Mouse (Mus musculus): ENCODE data around the gene Mydgf. TPM values are rescaled to one million over a fixed set of nuclear protein-coding genes. Genes with fewer than 3 reads are reported as not detected.

Mydgf gene
- polyA plus RNA-seq, 1 experiment: 45.0 TPM

GRCm38 (mm10) chr17:56169830-56170229, 13.9 kb downstream of the Mydgf start:
- Histone ChIP-seq H3K4me1 (ENCODE audit: control insufficient read depth, insufficient read depth, low read length) (no peaks in the 10 kb centered on the region), H3K4me3 (replicated peaks; ENCODE audit: insufficient read depth, low read depth, low read length) (no peak overlapping the region), H3K27me3 (ENCODE audit: control insufficient read depth, insufficient read depth, low read length) (no peaks in the 10 kb centered on the region), H3K27ac (ENCODE audit: insufficient read depth, low read length) (no peak overlapping the region)
- no peak for DNase-seq
- 71% methylated on average over 6 of the region's 6 CpGs for WGBS
- TF ChIP-seq CTCF (IDR thresholded peaks at IDR 0.05; ENCODE audit: borderline replicate concordance, insufficient read depth, low read depth, low read length) (no peak), POLR2A (IDR thresholded peaks at IDR 0.05; ENCODE audit: borderline replicate concordance, insufficient read depth, low read length) (no peak)

- TF ChIP-seq POLR2A (IDR thresholded peaks at IDR 0.05; ENCODE audit: borderline replicate concordance, insufficient read depth, low read length) (no peak), CTCF (IDR thresholded peaks at IDR 0.05; ENCODE audit: borderline replicate concordance, insufficient read depth, low read depth, low read length) (no peak)
- no peak overlapping the region for H3K27ac ChIP-seq (ENCODE audit: insufficient read depth, low read length)
- H3K27me3 ChIP-seq (ENCODE audit: control insufficient read depth, insufficient read depth, low read length): no peaks in the 10 kb centered on the region
- no peak for DNase-seq
- no peak overlapping the region for H3K4me3 ChIP-seq (replicated peaks; ENCODE audit: insufficient read depth, low read depth, low read length)
- 35% methylated on average over 11 of the region's 11 CpGs for WGBS
- H3K4me1 ChIP-seq (ENCODE audit: control insufficient read depth, insufficient read depth, low read length): no peaks in the 10 kb centered on the region
Measured at GRCm38 (mm10) chr17:56165671-56166070, 18.0 kb downstream of the Mydgf start.

- WGBS: 16% methylated on average over 3 of the region's 3 CpGs
- Histone ChIP-seq H3K4me1 (ENCODE audit: control insufficient read depth, insufficient read depth, low read length) (no peaks in the 10 kb centered on the region), H3K4me3 (replicated peaks; ENCODE audit: insufficient read depth, low read depth, low read length) (no peak overlapping the region), H3K27me3 (ENCODE audit: control insufficient read depth, insufficient read depth, low read length) (no peaks in the 10 kb centered on the region), H3K27ac (ENCODE audit: insufficient read depth, low read length) (no peak overlapping the region)
- no peak for DNase-seq
- TF ChIP-seq POLR2A (IDR thresholded peaks at IDR 0.05; ENCODE audit: borderline replicate concordance, insufficient read depth, low read length): no peak
- TF ChIP-seq CTCF (IDR thresholded peaks at IDR 0.05; ENCODE audit: borderline replicate concordance, insufficient read depth, low read depth, low read length): no peak
Measured at GRCm38 (mm10) chr17:56164510-56164909, 19.2 kb downstream of the Mydgf start.

DNA sequence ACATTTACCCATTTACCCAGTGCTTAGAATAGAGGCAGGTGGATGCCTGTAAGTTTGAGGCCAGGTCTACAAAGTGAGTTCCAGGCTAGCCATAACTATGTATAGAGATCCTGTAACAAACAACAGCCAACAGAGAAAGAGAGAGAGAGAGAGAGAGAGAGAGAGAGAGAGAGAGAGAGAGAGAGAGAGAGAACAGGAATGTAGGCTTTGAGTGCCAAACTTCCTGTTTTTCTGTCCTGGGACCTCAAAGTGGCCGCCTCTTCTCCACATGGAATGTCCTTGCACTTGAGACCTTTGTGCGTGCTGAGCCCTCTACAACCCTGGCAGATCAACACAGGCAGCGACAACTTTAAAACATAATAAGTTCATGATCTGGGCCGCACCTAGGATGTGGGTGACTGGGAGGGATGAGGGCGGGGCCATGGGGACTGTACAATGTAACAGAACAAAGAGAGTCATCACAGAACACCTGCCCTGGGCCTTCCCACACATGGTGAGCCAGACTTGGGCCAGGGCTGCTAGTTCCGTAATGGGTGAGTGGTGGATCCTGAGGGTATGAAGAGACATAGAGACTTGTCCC, 20.1 kb downstream of the Mydgf start:
- Histone ChIP-seq H3K4me1 (ENCODE audit: control insufficient read depth, insufficient read depth, low read length) (no peaks in the 10 kb centered on the region), H3K27me3 (ENCODE audit: control insufficient read depth, insufficient read depth, low read length) (no peaks in the 10 kb centered on the region), H3K27ac (ENCODE audit: insufficient read depth, low read length) (no peak overlapping the region), H3K4me3 (replicated peaks; ENCODE audit: insufficient read depth, low read depth, low read length) (no peak overlapping the region)
- no peak for DNase-seq
- no peak for TF ChIP-seq CTCF (IDR thresholded peaks at IDR 0.05; ENCODE audit: borderline replicate concordance, insufficient read depth, low read depth, low read length)
- TF ChIP-seq POLR2A (IDR thresholded peaks at IDR 0.05; ENCODE audit: borderline replicate concordance, insufficient read depth, low read length): no peak
- 90% methylated on average over 6 of the region's 6 CpGs for WGBS

DNA sequence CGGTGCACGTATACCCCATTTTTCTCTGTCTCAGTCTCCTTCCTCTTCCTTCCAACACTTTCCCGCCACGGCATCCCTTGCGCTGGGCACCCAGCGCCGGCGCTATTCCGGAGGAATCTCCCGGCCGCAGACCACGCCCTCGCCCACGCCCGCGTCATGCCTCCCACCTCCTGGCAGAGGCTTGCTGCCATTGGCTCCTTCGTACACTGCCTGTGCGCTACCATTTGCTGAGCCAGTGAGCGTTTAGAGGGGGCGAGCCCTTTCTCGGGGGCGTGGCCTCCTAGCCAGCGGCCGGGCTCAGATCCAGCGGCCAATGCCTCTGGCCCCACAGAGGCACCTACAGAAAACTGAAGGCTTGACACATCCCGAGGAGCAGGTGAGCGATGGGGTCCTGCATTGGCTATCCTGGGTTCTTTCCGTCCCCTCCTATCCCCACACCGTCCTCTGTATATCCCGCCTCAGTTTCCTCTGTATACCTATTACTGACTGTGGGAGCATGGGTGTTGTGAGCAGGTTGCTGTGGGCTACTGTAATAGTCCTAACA, 21.4 kb downstream of the Mydgf start, which contains the start of gene Tnfaip8l1:
Gene Tnfaip8l1, plus strand, starts transcription at position 247 of the 544 bp plus-strand sequence.
- H3K4me1 ChIP-seq (ENCODE audit: control insufficient read depth, insufficient read depth, low read length): no peaks in the 10 kb centered on the region
- TF ChIP-seq CTCF (IDR thresholded peaks at IDR 0.05; ENCODE audit: borderline replicate concordance, insufficient read depth, low read depth, low read length) (no peak), POLR2A (IDR thresholded peaks at IDR 0.05; ENCODE audit: borderline replicate concordance, insufficient read depth, low read length) (peak; percentile 36; the same call in 1 of the 2 replicates)
- WGBS: under 1% methylated on average over 30 of the region's 30 CpGs
- DNase-seq: peak; percentile 94 to 95
- H3K27ac ChIP-seq (ENCODE audit: insufficient read depth, low read length): no peak within 1 kb of the TSS
- no peaks in the 10 kb centered on the region for H3K27me3 ChIP-seq (ENCODE audit: control insufficient read depth, insufficient read depth, low read length)
- H3K4me3 ChIP-seq (replicated peaks; ENCODE audit: insufficient read depth, low read depth, low read length): peak within 1 kb of the TSS; percentile 71

DNA sequence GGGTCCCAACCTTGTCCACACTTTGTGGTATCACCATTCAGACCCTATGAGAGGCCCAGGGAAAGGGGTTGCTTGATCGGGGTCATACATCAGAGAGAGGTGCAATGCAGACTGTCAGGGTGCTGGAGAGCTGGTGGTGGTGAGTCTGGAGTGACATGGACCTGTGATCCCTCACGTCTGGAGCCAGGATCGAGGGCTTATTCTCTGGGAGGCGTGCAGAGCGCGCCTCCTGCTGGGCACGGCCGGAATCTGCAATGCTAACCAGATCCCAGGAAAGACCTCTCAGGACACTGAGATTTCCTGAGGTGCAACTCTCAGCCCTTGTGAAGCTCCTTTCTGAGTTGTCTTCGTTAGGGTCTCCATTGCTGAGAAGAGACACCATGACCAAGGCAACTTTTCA, 24.0 kb downstream of the Mydgf start:
- TF ChIP-seq POLR2A (IDR thresholded peaks at IDR 0.05; ENCODE audit: borderline replicate concordance, insufficient read depth, low read length) (no peak), CTCF (IDR thresholded peaks at IDR 0.05; ENCODE audit: borderline replicate concordance, insufficient read depth, low read depth, low read length) (peak; percentile 88)
- Histone ChIP-seq H3K4me1 (ENCODE audit: control insufficient read depth, insufficient read depth, low read length) (no peaks in the 10 kb centered on the region), H3K27me3 (ENCODE audit: control insufficient read depth, insufficient read depth, low read length) (no peaks in the 10 kb centered on the region), H3K27ac (ENCODE audit: insufficient read depth, low read length) (no peak overlapping the region), H3K4me3 (replicated peaks; ENCODE audit: insufficient read depth, low read depth, low read length) (no peak overlapping the region)
- DNase-seq: peak; percentile 54 to 62
- 3% methylated on average over 9 of the region's 9 CpGs for WGBS

DNA sequence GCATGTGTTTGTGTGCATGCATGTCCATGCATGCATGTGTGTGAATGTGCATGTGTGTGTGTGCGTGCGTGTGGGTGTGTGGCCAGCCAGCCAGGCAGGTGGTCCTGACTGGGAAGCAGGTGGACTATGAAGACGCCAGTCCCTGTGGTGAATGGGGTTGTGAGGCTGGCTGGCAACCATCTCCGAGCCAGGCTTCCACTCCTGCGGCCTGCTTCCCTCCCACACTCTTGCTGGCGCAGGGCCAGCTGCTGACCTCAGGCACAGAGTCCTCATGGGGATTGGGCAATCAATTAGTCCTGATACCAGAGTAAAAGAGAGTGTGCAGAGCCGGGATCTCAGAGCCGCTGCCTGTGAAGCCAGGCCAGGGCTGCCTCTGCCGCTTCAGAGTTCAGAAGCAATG, 30.1 kb downstream of the Mydgf start:
- 15% methylated on average over 9 of the region's 9 CpGs for WGBS
- peaks cover 3% of the 10 kb centered on the region; the same call in 1 of the 2 replicates for H3K4me1 ChIP-seq (ENCODE audit: control insufficient read depth, insufficient read depth, low read length)
- no peak overlapping the region for H3K27ac ChIP-seq (ENCODE audit: insufficient read depth, low read length)
- H3K4me3 ChIP-seq (replicated peaks; ENCODE audit: insufficient read depth, low read depth, low read length): no peak overlapping the region
- no peaks in the 10 kb centered on the region; the same call in 1 of the 2 replicates for H3K27me3 ChIP-seq (ENCODE audit: control insufficient read depth, insufficient read depth, low read length)
- DNase-seq: peak in 1 of 2 experiments; percentile 37
- TF ChIP-seq CTCF (IDR thresholded peaks at IDR 0.05; ENCODE audit: borderline replicate concordance, insufficient read depth, low read depth, low read length) (no peak), POLR2A (IDR thresholded peaks at IDR 0.05; ENCODE audit: borderline replicate concordance, insufficient read depth, low read length) (no peak)

- Histone ChIP-seq H3K27ac (ENCODE audit: insufficient read depth, low read length) (no peak overlapping the region), H3K4me3 (replicated peaks; ENCODE audit: insufficient read depth, low read depth, low read length) (no peak overlapping the region), H3K27me3 (ENCODE audit: control insufficient read depth, insufficient read depth, low read length) (no peaks in the 10 kb centered on the region; the same call in 1 of the 2 replicates), H3K4me1 (ENCODE audit: control insufficient read depth, insufficient read depth, low read length) (peaks cover 3% of the 10 kb centered on the region; the same call in 1 of the 2 replicates)
- 62% methylated on average over 2 of the region's 2 CpGs for WGBS
- no peak for TF ChIP-seq POLR2A (IDR thresholded peaks at IDR 0.05; ENCODE audit: borderline replicate concordance, insufficient read depth, low read length)
- TF ChIP-seq CTCF (IDR thresholded peaks at IDR 0.05; ENCODE audit: borderline replicate concordance, insufficient read depth, low read depth, low read length): no peak
- no peak for DNase-seq
Measured at GRCm38 (mm10) chr17:56149897-56150296, 33.8 kb downstream of the Mydgf start.
